Mouse (Mus musculus) C2C12 (cell line): ENCODE measurements around the gene Ldlrap1. TPM values are rescaled to one million over a fixed set of nuclear protein-coding genes. Genes with fewer than 3 reads are reported as not detected.
"Not testable (repeated sequence)": the region's sequence is repeated elsewhere in the genome, so short reads cannot be mapped to it uniquely, and the experiment has no call there.

Experiments used
- H3K27me3 ChIP-seq: one replicate; pipeline ENCODE4 v1.6.1; 2011; ENCODE audit not compliant: control insufficient read depth, insufficient read depth, insufficient read length
- H3K36me3 ChIP-seq: one replicate; pipeline ENCODE4 v1.6.1; 2011; ENCODE audit not compliant: control insufficient read depth, insufficient read depth
- H3K4me3 ChIP-seq: one replicate; pipeline ENCODE4 v1.5.1; 2011; ENCODE audit warnings: mild to moderate bottlenecking, control low read depth; ENCODE audit not compliant: poor library complexity, insufficient read depth, severe bottlenecking
- H3K79me2 ChIP-seq: one replicate; pipeline ENCODE4 v1.6.1; 2011; ENCODE audit not compliant: control insufficient read depth, insufficient read depth
- H3K79me3 ChIP-seq: one replicate; pipeline ENCODE4 v1.6.1; 2011; ENCODE audit warnings: low read depth, control low read depth
- H3ac ChIP-seq: one replicate; pipeline ENCODE3; 2011; ENCODE audit warnings: low read depth; ENCODE audit not compliant: control insufficient read depth, insufficient read length
- CEBPB ChIP-seq: IDR thresholded peaks from one replicate; pipeline ENCODE4 v1.6.1; 2011; ENCODE audit warnings: low read depth, mild to moderate bottlenecking, control low read depth, moderate library complexity
- CTCF ChIP-seq: IDR thresholded peaks from one replicate; pipeline ENCODE4 v1.5.1; 2011; ENCODE audit not compliant: control insufficient read depth, insufficient read depth, insufficient read length
- FOSL1 ChIP-seq: IDR thresholded peaks from one replicate; pipeline ENCODE4 v1.8.0; 2011; ENCODE audit warnings: mild to moderate bottlenecking, low read length; ENCODE audit not compliant: poor library complexity, insufficient read depth, severe bottlenecking
- MAX ChIP-seq: IDR thresholded peaks from one replicate; pipeline ENCODE4 v1.6.1; 2011; ENCODE audit warnings: mild to moderate bottlenecking, control low read depth
- MYOD1 ChIP-seq: IDR thresholded peaks from one replicate; pipeline ENCODE4 v1.6.1; 2011; ENCODE audit warnings: low read depth; ENCODE audit not compliant: control insufficient read depth, insufficient read length
- MYOG ChIP-seq: IDR thresholded peaks from one replicate; pipeline ENCODE4 v1.6.1; 2011; ENCODE audit not compliant: control insufficient read depth, insufficient read length; ENCODE audit errors: extremely low read depth
- USF1 ChIP-seq: IDR thresholded peaks from one replicate; pipeline ENCODE4 v1.6.1; 2011; ENCODE audit warnings: low read depth, mild to moderate bottlenecking, control low read depth, moderate library complexity
- polyA plus RNA-seq: library from polyadenylated mRNA; unstranded; fragments of >200 nt; fragmentation: generic; extraction: Trizol; gene quantifications from one replicate; pipeline ENCODE4 v1.2.1, GENCODE M21; 2012; ENCODE audit warnings: missing spikeins

The Ldlrap1 gene
- polyA plus RNA-seq, 1 experiment, result 30.8 TPM

GRCm38 (mm10) chr4:134796581-134797361 lies 28.9 kb upstream of the Ldlrap1 start:
- TF ChIP-seq MAX (peak; percentile 6), USF1 (no peak)
- H3K27me3 ChIP-seq, result no peaks in the 10 kb centered on the region
- no peak overlapping the region for H3K4me3 ChIP-seq
- no peaks in the 10 kb centered on the region for H3K36me3 ChIP-seq
- H3ac ChIP-seq, result peak overlapping the region; percentile 12
- H3K79me3 ChIP-seq, result no peaks in the 10 kb centered on the region
- no peaks in the 10 kb centered on the region for H3K79me2 ChIP-seq

- Histone ChIP-seq H3K4me3 (no peak overlapping the region), H3K36me3 (no peaks in the 10 kb centered on the region), H3K79me2 (no peaks in the 10 kb centered on the region), H3K79me3 (no peaks in the 10 kb centered on the region), H3K27me3 (no peaks in the 10 kb centered on the region), H3ac (no peak overlapping the region)
- TF ChIP-seq MYOG (no peak), MYOD1 (no peak), USF1 (no peak), CTCF (no peak), MAX (no peak), FOSL1 (no peak), CEBPB (no peak)
Observed at GRCm38 (mm10) chr4:134795819-134796485, 28.1 kb upstream of the Ldlrap1 start.

DNA sequence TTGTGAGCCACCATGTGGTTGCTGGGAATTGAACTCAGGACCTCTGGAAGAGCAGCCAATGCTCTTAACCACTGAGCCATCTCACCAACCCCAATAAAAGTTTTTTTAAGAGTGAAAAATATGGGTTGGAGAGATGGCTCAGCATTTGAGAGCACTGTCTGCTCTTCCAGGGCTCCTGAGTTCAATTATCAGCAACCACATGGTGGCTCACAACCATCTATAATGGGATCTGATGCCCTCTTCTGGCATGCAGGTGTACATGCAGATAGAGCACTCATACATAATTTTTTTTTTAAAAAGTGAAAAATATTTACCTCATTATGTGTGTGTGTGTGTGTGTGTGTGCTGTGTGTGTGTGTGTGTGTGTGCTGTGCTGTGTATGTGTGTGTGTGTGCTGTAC lies 27.1 kb upstream of the Ldlrap1 start:
- H3K79me3 ChIP-seq, H3K79me2 ChIP-seq: not testable (repeated sequence)

GRCm38 (mm10) chr4:134793213-134793956 lies 25.6 kb upstream of the Ldlrap1 start:
- Histone ChIP-seq H3K79me3 (no peaks in the 10 kb centered on the region), H3K4me3 (no peak overlapping the region), H3K36me3 (no peaks in the 10 kb centered on the region), H3K79me2 (no peaks in the 10 kb centered on the region), H3ac (no peak overlapping the region), H3K27me3 (no peaks in the 10 kb centered on the region)
- TF ChIP-seq CEBPB (no peak), CTCF (peak; percentile 11)

More for the DNA sequence above, 27.1 kb upstream of the Ldlrap1 start:
- not testable (repeated sequence) for H3K27me3 ChIP-seq, H3K36me3 ChIP-seq, H3ac ChIP-seq, H3K4me3 ChIP-seq

DNA sequence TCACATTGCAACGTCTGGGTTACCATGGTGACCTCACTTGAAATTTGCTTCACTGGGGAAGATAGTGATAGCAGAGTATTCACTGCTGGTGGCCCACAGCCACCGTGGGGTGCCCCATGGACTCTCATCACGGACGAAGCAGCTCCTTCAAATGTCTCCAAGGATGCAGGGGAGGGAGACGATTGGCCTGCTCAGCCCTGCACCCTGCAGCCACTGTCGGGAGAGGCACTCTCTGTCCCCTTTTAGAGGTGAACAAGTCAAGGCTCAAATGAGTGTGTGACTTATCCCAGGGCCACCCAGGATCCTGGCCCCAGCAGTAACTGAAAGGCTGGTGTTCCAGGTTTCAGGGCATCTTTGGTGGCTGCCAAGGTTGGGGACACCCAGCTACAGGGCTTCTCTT lies 23.9 kb upstream of the Ldlrap1 start:
- H3K36me3 ChIP-seq, result no peaks in the 10 kb centered on the region
- H3K27me3 ChIP-seq, result no peaks in the 10 kb centered on the region
- no peak overlapping the region for H3ac ChIP-seq

GRCm38 (mm10) chr4:134786946-134787345 lies 19.1 kb upstream of the Ldlrap1 start:
- Histone ChIP-seq H3K4me3 (no peak overlapping the region), H3ac (no peak overlapping the region), H3K36me3 (no peaks in the 10 kb centered on the region), H3K79me2 (no peaks in the 10 kb centered on the region), H3K27me3 (no peaks in the 10 kb centered on the region), H3K79me3 (no peaks in the 10 kb centered on the region)
- TF ChIP-seq MAX, result no peak
- TF ChIP-seq FOSL1, result no peak
- TF ChIP-seq MYOG, result no peak
- no peak for TF ChIP-seq CEBPB
- no peak for TF ChIP-seq CTCF
- no peak for TF ChIP-seq MYOD1
- no peak for TF ChIP-seq USF1

More for the DNA sequence above, 23.9 kb upstream of the Ldlrap1 start:
- no peaks in the 10 kb centered on the region for H3K79me3 ChIP-seq
- TF ChIP-seq USF1 (no peak), MYOG (no peak), CTCF (no peak), FOSL1 (no peak), CEBPB (no peak), MYOD1 (no peak), MAX (no peak)
- no peaks in the 10 kb centered on the region for H3K79me2 ChIP-seq
- no peak overlapping the region for H3K4me3 ChIP-seq
